Mouse (Mus musculus): ENCODE data around the gene Cngb1. TPM values are rescaled to one million over a fixed set of nuclear protein-coding genes. Genes with fewer than 3 reads are reported as not detected.
A peak's percentile ranks its signal among the peaks of the same experiment; 100 is the strongest.

Gene Cngb1
- total and polyA plus RNA-seq, 3 experiments, result 0.03 TPM; not detected in 2

GRCm38 (mm10) chr8:95270501-95270900 lies 35.9 kb downstream of the Cngb1 start:
- Histone ChIP-seq H3K9ac (ENCODE audit: control insufficient read depth, low read depth, low read length, poor library complexity, severe bottlenecking) (no peak overlapping the region), H3K27ac (ENCODE audit: control insufficient read depth, low read depth, low read length) (no peak overlapping the region), H3K79me2 (ENCODE audit: control insufficient read depth, insufficient read depth, low read length, poor library complexity) (no peaks in the 10 kb centered on the region), H3K4me3 (ENCODE audit: control insufficient read depth in 1 of 2, insufficient read depth in 1 of 2, low read depth in 2 of 2, low read length in 2 of 2) (no peak overlapping the region), H3K36me3 (ENCODE audit: control insufficient read depth in 1 of 2, insufficient read depth in 2 of 2, low read length in 2 of 2) (no peaks in the 10 kb centered on the region), H3K9me3 (replicated peaks; ENCODE audit: insufficient read depth, low read length) (no peaks in the 10 kb centered on the region), H3K4me1 (ENCODE audit: control insufficient read depth in 1 of 2, insufficient read depth in 2 of 2, low read length in 2 of 2) (no peaks in the 10 kb centered on the region; a peak in 1 of 4 replicates), H3K27me3 (ENCODE audit: control insufficient read depth in 1 of 2, insufficient read depth in 2 of 2, low read length in 2 of 2) (peaks cover 0 to 3% of the 10 kb centered on the region in 2 experiments; a peak in 1 of 4 replicates)
- TF ChIP-seq MAZ (IDR thresholded peaks at IDR 0.05; ENCODE audit: low read depth, low read length), result no peak
- TF ChIP-seq MEF2A (IDR thresholded peaks at IDR 0.05; ENCODE audit: extremely low read depth, insufficient replicate concordance, low read depth, low read length, poor library complexity, severe bottlenecking), result no peak
- TF ChIP-seq SIN3A (IDR thresholded peaks at IDR 0.05; ENCODE audit: low read length), result no peak
- no peak for TF ChIP-seq USF1 (IDR thresholded peaks at IDR 0.05; ENCODE audit: low read depth, low read length)
- DNase-seq (ENCODE audit: low read depth, low spot score), result peak; percentile 13

GRCm38 (mm10) chr8:95262181-95262580 lies 44.2 kb downstream of the Cngb1 start:
- Histone ChIP-seq H3K27ac (ENCODE audit: control insufficient read depth, low read depth, low read length) (no peak overlapping the region), H3K27me3 (ENCODE audit: control insufficient read depth in 1 of 2, insufficient read depth in 2 of 2, low read length in 2 of 2) (no peaks in the 10 kb centered on the region; a peak in 2 of 4 replicates), H3K4me3 (ENCODE audit: control insufficient read depth in 1 of 2, insufficient read depth in 1 of 2, low read depth in 2 of 2, low read length in 2 of 2) (no peak overlapping the region), H3K36me3 (ENCODE audit: control insufficient read depth in 1 of 2, insufficient read depth in 2 of 2, low read length in 2 of 2) (no peaks in the 10 kb centered on the region), H3K79me2 (ENCODE audit: control insufficient read depth, insufficient read depth, low read length, poor library complexity) (no peaks in the 10 kb centered on the region), H3K4me1 (ENCODE audit: control insufficient read depth in 1 of 2, insufficient read depth in 2 of 2, low read length in 2 of 2) (no peaks in the 10 kb centered on the region), H3K9ac (ENCODE audit: control insufficient read depth, low read depth, low read length, poor library complexity, severe bottlenecking) (no peak overlapping the region), H3K9me3 (replicated peaks; ENCODE audit: insufficient read depth, low read length) (no peaks in the 10 kb centered on the region)
- DNase-seq (ENCODE audit: low read depth, low spot score), result no peak
- TF ChIP-seq E2F4 (IDR thresholded peaks at IDR 0.05; ENCODE audit: borderline replicate concordance, low read depth, low read length) (no peak), EP300 (IDR thresholded peaks at IDR 0.05; ENCODE audit: low read depth in 1 of 2, low read length in 2 of 2) (no peak), USF1 (IDR thresholded peaks at IDR 0.05; ENCODE audit: low read depth, low read length) (no peak), SMC3 (IDR thresholded peaks at IDR 0.05; ENCODE audit: low read depth, low read length) (no peak), ZC3H11A (IDR thresholded peaks at IDR 0.05; ENCODE audit: low read depth, low read length) (no peak), NRF1 (IDR thresholded peaks at IDR 0.05; ENCODE audit: insufficient read depth, low read depth, low read length, poor library complexity, severe bottlenecking) (no peak), RCOR1 (IDR thresholded peaks at IDR 0.05; ENCODE audit: low read depth, low read length) (no peak), POLR2A (IDR thresholded peaks at IDR 0.05; ENCODE audit: control insufficient read depth in 1 of 2, insufficient read depth in 1 of 2, low read depth in 1 of 2, low read length in 2 of 2, poor library complexity in 1 of 2) (no peak), MEF2A (IDR thresholded peaks at IDR 0.05; ENCODE audit: extremely low read depth, insufficient replicate concordance, low read depth, low read length, poor library complexity, severe bottlenecking) (no peak), ETS1 (IDR thresholded peaks at IDR 0.05; ENCODE audit: low read depth, low read length) (no peak), ZNF384 (IDR thresholded peaks at IDR 0.05; ENCODE audit: low read depth, low read length) (no peak), KAT2A (conservative IDR thresholded peaks at IDR 0.05; ENCODE audit: low read depth, low read length) (no peak), MYB (IDR thresholded peaks at IDR 0.05; ENCODE audit: low read depth, low read length) (no peak), CHD1 (IDR thresholded peaks at IDR 0.05; ENCODE audit: low read depth, low read length) (no peak), CHD2 (IDR thresholded peaks at IDR 0.05; ENCODE audit: low read length) (no peak), MAX (IDR thresholded peaks at IDR 0.05; ENCODE audit: low read length) (no peak), RAD21 (IDR thresholded peaks at IDR 0.05; ENCODE audit: low read depth, low read length) (no peak), GATA1 (IDR thresholded peaks at IDR 0.05; ENCODE audit: low read depth, low read length) (no peak)
